Mouse (Mus musculus): ENCODE measurements at regions not wholly inside any gene's neighbourhood (a gene's known extent, or its start where the extent isn't known, plus 50 kb on each side); places are given as distances from the start of the nearest gene placed in this dataset.

GRCm38 (mm10) chr13:69182478-69182877, 183.1 kb upstream of the Adcy2 start:
- no peak for DNase-seq (ENCODE audit: low read depth, low spot score)

GRCm38 (mm10) chr13:69190661-69191060, 191.3 kb upstream of the Adcy2 start:
- DNase-seq (ENCODE audit: low read depth, low spot score), result no peak

GRCm38 (mm10) chr13:69196464-69196871, 197.1 kb upstream of the Adcy2 start:
- peak; percentile 28 for DNase-seq (ENCODE audit: low read depth, low spot score)

- DNase-seq (ENCODE audit: low read depth, low spot score), result no peak
Observed at GRCm38 (mm10) chr13:69207741-69208568, 208.6 kb upstream of the Adcy2 start.

GRCm38 (mm10) chr13:69208569-69208881, 209.2 kb upstream of the Adcy2 start:
- no peak for DNase-seq (ENCODE audit: low read depth, low spot score)

GRCm38 (mm10) chr13:69216579-69216978, 217.2 kb upstream of the Adcy2 start:
- DNase-seq (ENCODE audit: low read depth, low spot score), result peak; percentile 70

- DNase-seq (ENCODE audit: low read depth, low spot score), result no peak
Observed at GRCm38 (mm10) chr13:69220425-69220824, 221.1 kb upstream of the Adcy2 start.

- DNase-seq (ENCODE audit: low read depth, low spot score), result no peak
Observed at GRCm38 (mm10) chr13:69226538-69226937, 227.2 kb upstream of the Adcy2 start.

- no peak for DNase-seq (ENCODE audit: low read depth, low spot score)
Observed at GRCm38 (mm10) chr13:69230361-69230943, 231.1 kb upstream of the Adcy2 start.

- peak; percentile 49 for DNase-seq (ENCODE audit: low read depth, low spot score)
Observed at GRCm38 (mm10) chr13:69236386-69236785, 237.0 kb upstream of the Adcy2 start.

GRCm38 (mm10) chr13:69237918-69238317, 238.6 kb upstream of the Adcy2 start:
- DNase-seq (ENCODE audit: low read depth, low spot score), result peak; percentile 25

- DNase-seq (ENCODE audit: low read depth, low spot score), result no peak
Observed at GRCm38 (mm10) chr13:69239261-69239915, 240.0 kb upstream of the Adcy2 start.

GRCm38 (mm10) chr13:69242544-69243296, 243.4 kb upstream of the Adcy2 start:
- no peak for DNase-seq (ENCODE audit: low read depth, low spot score)

- DNase-seq (ENCODE audit: low read depth, low spot score), result no peak
Observed at GRCm38 (mm10) chr13:69250334-69251129, 251.2 kb upstream of the Adcy2 start.

GRCm38 (mm10) chr13:69251130-69251561, 251.8 kb upstream of the Adcy2 start:
- no peak for DNase-seq (ENCODE audit: low read depth, low spot score)

- peak; percentile 30 for DNase-seq (ENCODE audit: low read depth, low spot score)
Observed at GRCm38 (mm10) chr13:69252335-69252734, 253.0 kb upstream of the Adcy2 start.

GRCm38 (mm10) chr13:69260485-69260884, 261.1 kb upstream of the Adcy2 start:
- DNase-seq (ENCODE audit: low read depth, low spot score), result no peak

- no peak for DNase-seq (ENCODE audit: low read depth, low spot score)
Observed at GRCm38 (mm10) chr13:69260972-69261371, 261.6 kb upstream of the Adcy2 start.

- DNase-seq (ENCODE audit: low read depth, low spot score), result no peak
Observed at GRCm38 (mm10) chr13:69263722-69264121, 264.4 kb upstream of the Adcy2 start.

GRCm38 (mm10) chr13:69266071-69266470, 266.7 kb upstream of the Adcy2 start:
- no peak for DNase-seq (ENCODE audit: low read depth, low spot score)

- DNase-seq (ENCODE audit: low read depth, low spot score), result no peak
Observed at GRCm38 (mm10) chr13:69272506-69272905, 261.0 kb upstream of the Nsun2 start.

All from brain, adult 2 months (tissue).